Mouse (Mus musculus) bone marrow macrophage, adult 2 months (primary cell): ENCODE measurements at regions not wholly inside any gene's neighbourhood (a gene's known extent, or its start where the extent isn't known, plus 50 kb on each side); places are given as distances from the start of the nearest gene placed in this dataset.

Experiments used
- CTCF ChIP-seq: IDR thresholded peaks from 2 replicates; pipeline ENCODE4 v1.5.1; 2012; ENCODE audit warnings: low read depth, mild to moderate bottlenecking, low read length, moderate library complexity
- POLR2A ChIP-seq: IDR thresholded peaks from 2 replicates; pipeline ENCODE4 v1.6.1; 2012; ENCODE audit warnings: mild to moderate bottlenecking, low read depth, low read length, borderline replicate concordance

GRCm38 (mm10) chr1:73531831-73532230, 516.1 kb upstream of the Tnp1 start:
- TF ChIP-seq CTCF, result no peak
- no peak for TF ChIP-seq POLR2A
